Mouse (Mus musculus): ENCODE results near the gene Dnajc13. TPM values are rescaled to one million over a fixed set of nuclear protein-coding genes. Genes with fewer than 3 reads are reported as not detected.

Dnajc13 gene
- total RNA-seq, 1 experiment from 2014 or later, result 47.2 TPM

Other genes starting within 250 kb of the Dnajc13 start
- gene Gm28305, start 222.3 kb downstream of the Dnajc13 start, total RNA-seq (2017), result not detected in 3 replicates
- gene Uba5, start 199.8 kb downstream of the Dnajc13 start, total RNA-seq (2017), result 30.0 to 46.6 TPM (median 44.5 TPM) in 3 replicates
- 5.3 to 12.4 TPM (median 6.5 TPM) in 3 replicates for gene Acad11, start 199.6 kb downstream of the Dnajc13 start, total RNA-seq (2017)
- gene Ackr4, start 136.0 kb downstream of the Dnajc13 start, total RNA-seq (2017), result 0.29 TPM in 1 of 3 replicates, not detected in the others
- 3.9 to 15.1 TPM (median 12.7 TPM) in 3 replicates for gene Acpp, start 74.8 kb upstream of the Dnajc13 start, total RNA-seq (2017)

Measured in monocyte, adult 5-6 weeks (primary cell).